Mouse (Mus musculus) kidney, embryonic 15.5 days (tissue): ENCODE measurements at regions not wholly inside any gene's neighbourhood (a gene's known extent, or its start where the extent isn't known, plus 50 kb on each side); places are given as distances from the start of the nearest gene placed in this dataset.

Source experiments
- ATAC-seq: fragments of 200-750 bp; cut with Nextera tagmentation; replicated peaks from 2 replicates; pipeline ENCODE4 v1.8.0; 2017; ENCODE audit warnings: moderate TSS enrichment; ENCODE audit not compliant: low FRiP score
- H3K27ac ChIP-seq: fragments of 300-500 bp; sonication (generic); 2 replicates; pipeline ENCODE4 v1.5.1; 2015; ENCODE audit warnings: mild to moderate bottlenecking, inconsistent platforms
- H3K27me3 ChIP-seq: fragments of 300-500 bp; sonication (generic); 2 replicates; pipeline ENCODE4 v1.6.1; 2015; ENCODE audit warnings: inconsistent platforms
- H3K36me3 ChIP-seq: fragments of 300-500 bp; sonication (generic); 2 replicates; pipeline ENCODE4 v1.6.1; 2015; ENCODE audit warnings: inconsistent platforms
- H3K4me1 ChIP-seq: fragments of 300-500 bp; sonication (generic); 2 replicates; pipeline ENCODE4 v1.6.1; 2015; ENCODE audit warnings: inconsistent platforms
- H3K4me2 ChIP-seq: fragments of 300-500 bp; sonication (generic); 2 replicates; pipeline ENCODE4 v1.6.1; 2015; ENCODE audit warnings: moderate library complexity, mild to moderate bottlenecking, inconsistent platforms
- H3K4me3 ChIP-seq: fragments of 300-500 bp; sonication (generic); replicated peaks from 2 replicates; pipeline ENCODE4 v1.5.1; 2015; ENCODE audit warnings: mild to moderate bottlenecking, inconsistent platforms
- H3K9ac ChIP-seq: fragments of 300-500 bp; sonication (generic); 2 replicates; pipeline ENCODE4 v1.6.1; 2015; ENCODE audit warnings: mild to moderate bottlenecking, inconsistent platforms
- H3K9me3 ChIP-seq: fragments of 300-500 bp; sonication (generic); replicated peaks from 2 replicates; pipeline ENCODE4 v1.6.1; 2016; ENCODE audit warnings: inconsistent platforms
- WGBS: fragments of 180-500 bp; shearing (Covaris S2); methylation state at CpG from one replicate; pipeline ENCODE4 v1.1.7; 2015; ENCODE audit warnings: mixed read lengths; 5-methylcytosine and 5-hydroxymethylcytosine counted together

DNA sequence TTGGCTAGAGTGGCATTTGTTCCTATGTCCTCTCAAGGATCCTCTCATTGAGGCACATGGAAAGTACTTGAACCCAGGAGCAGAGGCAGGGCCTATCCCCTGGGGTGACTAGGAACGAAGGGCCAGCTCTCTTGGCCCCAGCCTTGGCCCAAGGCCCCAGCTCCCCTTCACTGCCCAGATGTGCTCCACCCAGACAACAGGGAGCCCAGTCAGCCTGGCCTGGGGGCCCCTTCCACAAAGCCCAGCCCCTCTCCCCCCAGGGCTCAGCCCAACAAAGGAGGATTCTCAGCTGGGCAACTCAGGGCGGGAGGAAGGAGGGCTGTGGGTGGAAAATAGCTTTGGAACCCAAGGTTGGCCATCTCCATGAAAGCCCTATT, 80.6 kb downstream of the Pja1 start:
- ATAC-seq, result peak; percentile 38
- no peak overlapping the region for H3K4me2 ChIP-seq
- WGBS, result 72% methylated on average over 2 of the region's 2 CpGs

DNA sequence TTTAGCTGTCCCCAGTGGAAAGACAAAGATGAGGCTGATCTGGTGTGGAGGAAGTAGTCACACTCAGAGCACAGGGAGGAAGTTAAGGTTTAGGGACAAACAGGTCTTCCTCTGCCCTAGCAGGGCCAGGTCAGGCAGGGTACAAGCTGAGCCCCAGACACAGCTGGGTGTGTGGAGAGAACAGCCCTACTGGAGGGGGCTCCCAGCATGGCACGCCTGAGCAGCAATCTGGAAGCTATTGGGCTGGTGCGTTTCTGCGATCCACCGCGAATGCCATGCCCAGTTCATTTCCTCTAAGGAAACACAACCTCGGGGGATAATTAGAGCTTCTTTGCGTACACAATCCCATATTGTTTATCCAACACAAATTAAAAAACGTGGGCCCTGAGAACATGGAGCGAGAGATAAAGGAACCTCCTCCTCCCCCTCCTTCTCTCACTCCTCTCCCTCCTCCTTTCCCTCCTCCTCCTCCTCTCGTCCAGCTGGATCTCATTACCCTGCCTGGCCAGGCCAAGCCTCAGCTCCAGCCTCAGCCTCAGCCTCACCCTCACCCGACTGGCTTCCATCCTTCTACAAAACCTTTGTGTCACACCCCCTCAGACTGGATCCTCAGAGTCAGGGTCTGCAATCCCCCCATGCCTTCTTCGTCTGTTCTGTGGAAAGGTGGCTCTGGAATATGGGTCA, 81.2 kb downstream of the Pja1 start:
- peak; percentile 43; the same call in 1 of the 2 replicates for ATAC-seq
- WGBS, result 32% methylated on average over 12 of the region's 12 CpGs
- H3K9ac ChIP-seq, result no peak overlapping the region

More for the DNA sequence above, 80.6 kb downstream of the Pja1 start:
- H3K9ac ChIP-seq, result no peak overlapping the region
- peaks cover 25% of the 10 kb centered on the region for H3K4me1 ChIP-seq
- H3K27ac ChIP-seq, result peak overlapping the region; percentile 65; the same call in 1 of the 2 replicates
- no peaks in the 10 kb centered on the region for H3K36me3 ChIP-seq
- no peak overlapping the region for H3K4me3 ChIP-seq
- H3K27me3 ChIP-seq, result peaks cover 65% of the 10 kb centered on the region
- H3K9me3 ChIP-seq, result no peaks in the 10 kb centered on the region

DNA sequence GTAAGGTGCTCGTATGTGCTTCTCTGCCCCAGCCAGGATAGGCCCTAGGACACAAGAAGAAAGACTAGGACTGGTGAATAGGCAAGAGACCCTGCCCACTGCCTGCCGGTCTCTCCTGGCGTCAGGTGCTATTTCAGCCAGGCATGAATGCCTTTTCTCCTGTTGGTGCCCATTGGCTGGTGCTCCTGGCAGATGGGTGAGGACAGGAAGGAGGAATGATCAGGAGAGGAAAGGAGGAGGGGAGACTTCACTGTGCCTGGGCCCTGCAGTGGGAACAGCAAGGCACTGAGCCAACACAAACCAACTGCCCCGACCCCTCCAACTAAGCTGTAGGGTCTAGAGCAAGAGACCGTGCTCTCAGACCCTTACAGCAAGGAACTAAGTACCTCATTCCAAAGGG, 100.4 kb downstream of the Pja1 start:
- Histone ChIP-seq H3K4me1 (no peaks in the 10 kb centered on the region), H3K27ac (peak overlapping the region; percentile 13; the same call in 1 of the 2 replicates), H3K4me3 (no peak overlapping the region), H3K9me3 (no peaks in the 10 kb centered on the region), H3K36me3 (no peaks in the 10 kb centered on the region), H3K4me2 (no peak overlapping the region), H3K9ac (no peak overlapping the region), H3K27me3 (peaks cover 79% of the 10 kb centered on the region)
- 63% methylated on average over 5 of the region's 5 CpGs for WGBS
- no peak for ATAC-seq

More for the DNA sequence above, 81.2 kb downstream of the Pja1 start:
- H3K4me3 ChIP-seq, result no peak overlapping the region
- H3K27ac ChIP-seq, result peak overlapping the region; percentile 65; the same call in 1 of the 2 replicates
- peaks cover 65% of the 10 kb centered on the region for H3K27me3 ChIP-seq
- H3K4me2 ChIP-seq, result no peak overlapping the region
- H3K36me3 ChIP-seq, result no peaks in the 10 kb centered on the region
- no peaks in the 10 kb centered on the region for H3K9me3 ChIP-seq
- peaks cover 25% of the 10 kb centered on the region for H3K4me1 ChIP-seq

DNA sequence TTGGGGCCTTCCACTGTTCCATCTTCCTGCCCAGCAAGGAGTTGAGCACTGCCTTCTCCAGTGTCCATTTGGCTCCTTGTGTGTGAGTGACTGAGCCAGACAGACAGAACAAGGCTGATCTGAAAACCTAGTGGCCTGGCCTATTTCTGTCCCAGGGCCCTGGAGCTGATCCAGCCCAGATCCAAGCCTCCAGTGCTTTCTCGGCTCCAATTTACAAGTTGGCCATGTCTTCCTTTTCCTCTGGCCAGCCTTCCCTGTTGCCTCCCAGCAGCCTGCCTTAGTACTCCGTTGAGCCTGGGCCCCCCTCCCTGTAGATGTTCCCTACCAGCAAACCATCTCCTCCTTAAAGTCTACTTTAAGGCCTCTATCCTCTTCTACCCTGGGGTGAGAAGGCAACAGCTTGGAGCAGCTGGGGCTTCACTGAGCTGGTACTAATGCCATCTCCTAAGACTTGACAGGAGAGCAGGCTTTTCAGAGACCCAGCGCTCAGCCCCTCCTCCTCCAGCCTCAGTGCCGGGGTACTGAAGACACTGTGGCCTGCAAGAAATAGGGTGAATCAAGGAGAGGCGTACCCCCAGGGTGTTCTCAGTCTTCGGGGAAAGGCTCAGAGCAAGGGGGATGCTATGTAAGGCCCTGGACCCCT, 101.7 kb downstream of the Pja1 start:
- 81% methylated on average over 6 of the region's 6 CpGs for WGBS
- Histone ChIP-seq H3K4me2 (no peak overlapping the region), H3K9ac (no peak overlapping the region), H3K4me3 (no peak overlapping the region), H3K4me1 (no peaks in the 10 kb centered on the region), H3K27ac (no peak overlapping the region), H3K27me3 (peaks cover 79% of the 10 kb centered on the region), H3K36me3 (no peaks in the 10 kb centered on the region), H3K9me3 (no peaks in the 10 kb centered on the region)
- no peak for ATAC-seq

DNA sequence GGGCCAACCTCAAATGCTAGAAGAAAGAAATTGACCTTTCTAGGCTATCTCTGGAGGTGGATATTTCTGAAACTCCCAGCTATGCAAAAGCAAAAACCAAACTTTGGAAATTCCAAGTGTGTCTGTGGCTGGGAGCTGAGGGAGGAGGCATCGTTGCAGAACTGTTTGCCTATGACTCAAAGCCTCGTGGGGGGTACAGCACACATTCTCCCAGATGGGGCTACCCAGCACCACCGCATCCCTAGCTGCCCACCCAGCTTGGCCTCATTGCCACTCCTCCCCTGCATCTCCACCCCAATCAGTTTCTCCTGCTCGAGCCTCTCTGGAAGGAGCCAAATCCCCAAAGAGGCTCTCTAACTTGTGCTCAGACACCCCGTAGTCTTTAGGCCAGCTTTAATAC, 107.0 kb downstream of the Pja1 start:
- WGBS, result 70% methylated on average over 5 of the region's 5 CpGs

DNA sequence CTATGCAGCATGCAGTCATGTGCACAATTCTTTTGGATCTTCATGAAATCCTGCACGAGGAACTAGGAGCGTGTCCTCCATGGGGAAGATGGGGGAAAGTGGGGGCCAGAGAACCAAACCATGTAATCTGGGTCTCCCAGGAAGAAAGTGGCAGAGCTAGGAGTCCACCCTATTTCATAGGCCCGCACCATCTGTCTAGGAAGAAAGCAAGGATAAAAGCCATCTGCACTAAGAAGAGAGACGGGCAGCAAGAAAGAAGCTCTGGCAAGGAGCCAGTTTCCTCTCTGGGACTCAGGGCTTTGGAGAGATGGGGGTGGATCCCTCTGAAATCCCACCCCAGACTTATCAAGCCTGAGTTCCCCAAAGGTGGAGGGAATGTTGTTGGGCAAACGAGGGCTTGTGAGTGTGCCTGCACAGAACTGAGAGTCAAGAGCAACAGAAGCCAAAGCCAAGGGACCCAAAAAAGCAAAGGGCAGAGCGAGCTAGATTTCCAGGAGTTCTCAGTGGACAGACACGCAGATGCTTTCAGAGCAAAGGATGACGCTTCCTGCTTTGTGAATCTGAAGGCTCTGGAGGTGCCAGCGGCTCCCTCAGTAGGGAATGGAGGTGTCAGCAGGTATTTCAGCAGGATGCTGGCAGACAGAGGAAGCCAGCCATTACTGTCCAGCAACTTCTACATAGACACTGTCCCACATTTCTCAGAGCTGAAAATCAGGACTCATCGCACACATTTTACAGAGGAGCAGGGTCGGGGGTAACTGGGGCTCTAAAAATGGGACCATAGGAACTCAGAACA, 110.8 kb downstream of the Pja1 start:
- ATAC-seq, result no peak
- H3K4me3 ChIP-seq, result no peak overlapping the region
- no peaks in the 10 kb centered on the region for H3K36me3 ChIP-seq
- peaks cover 14% of the 10 kb centered on the region for H3K4me1 ChIP-seq
- H3K27ac ChIP-seq, result no peak overlapping the region
- no peak overlapping the region for H3K9ac ChIP-seq
- WGBS, result 62% methylated on average over 11 of the region's 11 CpGs
- peaks cover 70% of the 10 kb centered on the region for H3K27me3 ChIP-seq
- no peaks in the 10 kb centered on the region for H3K9me3 ChIP-seq
- H3K4me2 ChIP-seq, result no peak overlapping the region

More for the DNA sequence above, 107.0 kb downstream of the Pja1 start:
- no peak for ATAC-seq
- no peak overlapping the region for H3K4me3 ChIP-seq
- peaks cover under 1% of the 10 kb centered on the region; the same call in 1 of the 2 replicates for H3K4me1 ChIP-seq
- peaks cover 68% of the 10 kb centered on the region for H3K27me3 ChIP-seq
- no peaks in the 10 kb centered on the region for H3K9me3 ChIP-seq
- H3K36me3 ChIP-seq, result no peaks in the 10 kb centered on the region
- H3K27ac ChIP-seq, result no peak overlapping the region
- H3K4me2 ChIP-seq, result no peak overlapping the region
- no peak overlapping the region for H3K9ac ChIP-seq

DNA sequence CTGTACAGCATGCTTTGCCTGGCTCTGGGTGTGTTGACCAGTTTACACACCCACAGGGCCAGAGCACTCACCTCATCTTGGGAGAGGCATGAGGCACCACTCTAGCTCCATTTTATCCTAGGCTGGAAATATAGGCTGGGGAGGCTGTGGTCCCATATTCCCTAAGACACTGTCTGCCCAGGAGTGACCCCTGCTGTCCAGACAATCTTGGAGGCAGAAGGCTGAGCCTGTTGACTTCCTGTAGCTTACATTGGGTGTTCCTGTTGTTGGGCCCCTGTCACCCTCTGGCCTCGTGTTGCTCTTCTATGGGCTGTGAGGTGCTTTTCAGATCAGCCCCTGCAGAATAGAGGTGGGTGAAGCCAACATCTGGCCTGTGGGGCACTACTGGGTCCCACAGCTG, 112.3 kb downstream of the Pja1 start:
- H3K27ac ChIP-seq, result peak overlapping the region; percentile 34
- peaks cover 68% of the 10 kb centered on the region for H3K27me3 ChIP-seq
- H3K4me1 ChIP-seq, result peaks cover 14% of the 10 kb centered on the region
- no peak overlapping the region for H3K4me2 ChIP-seq
- ATAC-seq, result peak; percentile 26; the same call in 1 of the 2 replicates
- H3K4me3 ChIP-seq, result no peak overlapping the region
- H3K9ac ChIP-seq, result no peak overlapping the region
- H3K9me3 ChIP-seq, result no peaks in the 10 kb centered on the region
- no peaks in the 10 kb centered on the region for H3K36me3 ChIP-seq
- WGBS, result 57% methylated on average over 1 of the region's 1 CpGs

DNA sequence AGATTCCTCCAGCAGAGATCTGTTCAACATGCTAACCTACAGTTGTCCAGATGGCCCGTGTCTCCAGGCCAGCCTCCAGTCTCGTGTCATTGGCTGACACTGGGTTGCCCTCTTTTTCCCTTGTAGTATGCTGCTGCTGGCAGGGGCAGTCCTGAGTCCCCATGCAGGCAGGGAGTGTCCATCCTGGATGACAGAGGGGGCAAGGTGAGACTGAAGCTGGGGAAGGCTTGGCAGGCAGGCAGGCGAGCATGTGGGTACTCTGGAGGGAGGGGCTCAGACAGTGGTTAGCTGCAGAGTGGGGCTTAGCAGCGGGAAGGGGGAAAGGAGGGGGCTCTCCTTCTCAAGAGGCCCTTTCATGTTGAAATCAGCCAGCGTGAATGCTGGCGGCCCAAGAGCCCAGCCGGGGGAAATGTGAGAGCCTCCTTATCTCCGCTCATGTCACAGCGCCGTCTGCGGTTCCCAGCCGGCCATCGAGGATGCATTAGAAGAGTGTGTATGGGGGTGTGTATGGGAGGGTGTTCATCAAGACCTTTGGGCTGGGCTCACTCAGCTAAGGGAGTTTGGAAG, 112.9 kb downstream of the Pja1 start:
- Histone ChIP-seq H3K4me3 (no peak overlapping the region), H3K4me2 (no peak overlapping the region), H3K9ac (no peak overlapping the region), H3K9me3 (no peaks in the 10 kb centered on the region), H3K4me1 (peaks cover 14% of the 10 kb centered on the region), H3K27me3 (peaks cover 67% of the 10 kb centered on the region), H3K27ac (peak overlapping the region; percentile 34), H3K36me3 (no peaks in the 10 kb centered on the region)
- ATAC-seq, result peak; percentile 79
- 38% methylated on average over 13 of the region's 13 CpGs for WGBS

DNA sequence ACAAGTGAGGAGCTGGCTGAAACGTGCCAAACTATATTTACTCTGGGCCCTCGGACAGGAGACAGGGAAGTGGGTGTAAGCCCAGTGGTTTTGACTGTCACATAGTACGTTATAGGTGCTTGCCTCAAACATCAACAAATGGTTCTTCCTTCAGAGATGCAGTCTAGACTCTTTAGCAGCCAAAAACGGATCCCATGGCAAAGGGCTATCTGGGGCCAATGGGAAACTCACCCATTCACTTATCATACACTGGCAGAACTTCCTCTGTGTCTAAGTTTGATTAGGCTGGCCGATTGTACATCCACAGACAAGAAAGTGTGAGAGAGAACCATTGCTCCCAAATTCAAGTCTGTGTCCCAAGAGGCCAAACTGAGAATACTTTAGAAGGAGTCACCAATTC, 115.9 kb downstream of the Pja1 start:
- ATAC-seq, result no peak
- Histone ChIP-seq H3K4me2 (no peak overlapping the region), H3K4me3 (no peak overlapping the region), H3K9me3 (no peaks in the 10 kb centered on the region), H3K4me1 (peaks cover 14% of the 10 kb centered on the region), H3K27me3 (peaks cover 76% of the 10 kb centered on the region), H3K9ac (no peak overlapping the region), H3K27ac (no peak overlapping the region), H3K36me3 (no peaks in the 10 kb centered on the region)
- WGBS, result 74% methylated on average over 5 of the region's 5 CpGs

DNA sequence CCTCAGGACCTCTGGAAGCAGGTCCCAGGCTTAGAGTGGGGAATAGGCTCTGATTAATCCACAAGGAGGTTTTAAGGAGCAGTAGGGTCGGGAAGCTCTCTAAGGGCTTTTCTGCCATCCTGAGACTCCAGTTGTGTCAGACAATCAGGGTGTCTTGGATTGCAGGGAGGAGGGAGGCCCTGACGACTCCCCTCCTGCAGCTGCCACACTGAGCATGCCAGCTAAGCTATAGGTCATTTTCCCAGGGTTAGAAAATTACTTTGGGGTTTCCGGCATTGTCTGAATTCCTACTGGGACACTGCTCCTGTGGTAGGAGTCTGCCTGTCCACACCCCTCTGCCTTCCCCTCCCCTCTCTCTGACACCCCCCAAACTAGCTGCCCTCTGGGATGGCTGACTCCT, 120.8 kb downstream of the Pja1 start:
- H3K4me3 ChIP-seq, result no peak overlapping the region
- H3K9ac ChIP-seq, result no peak overlapping the region
- no peaks in the 10 kb centered on the region for H3K36me3 ChIP-seq
- 47% methylated on average over 3 of the region's 3 CpGs for WGBS
- no peak overlapping the region for H3K4me2 ChIP-seq
- H3K27me3 ChIP-seq, result peaks cover 58% of the 10 kb centered on the region
- H3K4me1 ChIP-seq, result no peaks in the 10 kb centered on the region
- ATAC-seq, result no peak
- no peak overlapping the region for H3K27ac ChIP-seq
- H3K9me3 ChIP-seq, result no peaks in the 10 kb centered on the region

DNA sequence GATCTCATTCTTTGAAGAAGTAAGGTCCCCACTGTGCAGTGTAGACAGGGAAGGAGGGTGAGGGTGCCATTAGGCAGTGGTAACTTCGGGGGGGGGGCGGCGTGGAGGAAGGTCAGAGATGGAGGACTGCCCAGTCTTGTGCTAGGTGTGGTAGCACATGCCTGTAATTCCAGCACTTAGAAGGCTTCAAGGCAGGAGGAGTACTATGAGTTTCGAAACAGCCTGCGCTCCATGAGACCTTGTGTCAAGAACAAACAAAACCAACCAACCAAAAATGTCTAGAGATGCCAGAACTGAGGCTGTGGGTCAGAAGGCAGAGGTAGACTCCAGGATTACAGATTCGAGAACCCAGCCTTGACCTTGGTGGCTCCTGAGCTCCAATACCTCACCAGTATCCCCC, 130.8 kb downstream of the Pja1 start:
- Histone ChIP-seq H3K4me3 (no peak overlapping the region), H3K9me3 (no peaks in the 10 kb centered on the region), H3K9ac (no peak overlapping the region), H3K27ac (no peak overlapping the region), H3K36me3 (no peaks in the 10 kb centered on the region), H3K27me3 (peaks cover 29% of the 10 kb centered on the region), H3K4me1 (peaks cover 29% of the 10 kb centered on the region), H3K4me2 (no peak overlapping the region)
- ATAC-seq, result no peak
- 82% methylated on average over 6 of the region's 6 CpGs for WGBS
